In the genomic region with DNA sequence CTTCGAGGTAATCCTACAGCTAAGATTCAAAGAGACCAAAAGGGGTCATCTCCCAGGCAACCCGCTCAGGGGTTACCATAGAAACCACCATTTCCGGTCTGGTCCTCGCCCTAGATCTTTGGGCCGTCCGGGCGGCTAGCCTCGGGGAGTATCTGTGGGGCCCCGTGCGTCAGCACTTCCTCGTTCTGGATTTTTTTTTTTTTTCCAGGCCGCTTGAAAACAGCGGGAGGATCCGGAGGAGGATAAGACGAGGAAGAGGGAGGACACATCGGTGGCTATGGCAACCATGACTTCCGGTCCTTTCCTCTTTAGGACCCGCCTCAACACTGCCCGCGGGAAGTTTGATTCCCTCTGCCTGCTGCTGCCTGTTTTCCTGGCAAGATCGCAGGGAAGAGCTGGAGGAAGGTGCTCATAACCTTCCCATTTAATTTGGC, we compare ENCODE assay signal across 8 mouse cellular contexts. TPM values are rescaled to one million over a fixed set of nuclear protein-coding genes. Genes with fewer than 3 reads are reported as not detected.
DNase-seq lines count a peak whose midpoint lies in the region; ATAC-seq lines count a peak whose summit lies in the region.

A gene (minus strand): TSS at position 268 of the 434 bp plus-strand sequence.

- H3K4me1 ChIP-seq in hindbrain, embryonic 12.5 days = peaks cover 17% of the 10 kb centered on the region

- under 1% methylated on average over 21 of the region's 21 CpGs for WGBS in hindbrain, embryonic 12.5 days

- peak within 1 kb of the TSS; percentile 53 for H3K4me2 ChIP-seq in hindbrain, embryonic 12.5 days (replicated peaks)

- H3K27me3 ChIP-seq in hindbrain, embryonic 12.5 days = no peaks in the 10 kb centered on the region

- H3K36me3 ChIP-seq in hindbrain, embryonic 12.5 days = peaks cover 16% of the 10 kb centered on the region

- H3K27ac ChIP-seq in hindbrain, embryonic 12.5 days = peak within 1 kb of the TSS; percentile 99

- H3K9me3 ChIP-seq in hindbrain, embryonic 12.5 days (replicated peaks) = no peaks in the 10 kb centered on the region

- peak within 1 kb of the TSS; percentile 58 for H3K4me3 ChIP-seq in hindbrain, embryonic 12.5 days

- peak; percentile 93 for DNase-seq in MN1 (ENCODE audit: low spot score)
- DNase-seq in cerebellum, adult 8-10 months = peak; percentile 92
- peak; percentile 83 to 89 for DNase-seq in frontal cortex, postnatal 10 days (ENCODE audit: low spot score in 2 of 2)
- DNase-seq in layer of hippocampus, postnatal 14 days (ENCODE audit: low spot score in 2 of 2) = peak; percentile 92
- peak; percentile 93 for DNase-seq in lung, postnatal 14 days
- DNase-seq in retina, adult 2 months (ENCODE audit: low read depth, low spot score) = peak; percentile 89
- DNase-seq in thymus, postnatal 36 days = peak; percentile 69 to 72

- H3K9ac ChIP-seq in hindbrain, embryonic 12.5 days = peak within 1 kb of the TSS; percentile 71

- ATAC-seq in hindbrain, embryonic 12.5 days (ENCODE audit: low FRiP score) = peak; percentile 95

RNA-seq across cellular contexts. Expression of the gene that starts here (rescaled TPM):
- 55.7 and 59.5 TPM in 2 replicates for polyA plus RNA-seq in hindbrain, embryonic 12.5 days (2016; fragmentation: Nextera tagmentation; extraction: Ambion mirVana)
- 10 to 100 TPM; 53.6 to 62.6 TPM for total RNA-seq in layer of hippocampus, postnatal 14 days (2021)

Comparison
In these comparisons a context has a peak if more than half of its experiments do, and no peak if none do; other contexts are left out.
1. Peak in every context shown above with its lines: DNase-seq, ATAC-seq, H3K4me3 ChIP-seq and H3K27ac ChIP-seq.